Mouse (Mus musculus): ENCODE results near the gene Rsph6a. TPM values are rescaled to one million over a fixed set of nuclear protein-coding genes. Genes with fewer than 3 reads are reported as not detected.
"Not testable (repeated sequence)": the region's sequence is repeated elsewhere in the genome, so short reads cannot be mapped to it uniquely, and the experiment has no call there.

The Rsph6a gene
- polyA plus RNA-seq, 1 experiment = 0.38 TPM

DNA sequence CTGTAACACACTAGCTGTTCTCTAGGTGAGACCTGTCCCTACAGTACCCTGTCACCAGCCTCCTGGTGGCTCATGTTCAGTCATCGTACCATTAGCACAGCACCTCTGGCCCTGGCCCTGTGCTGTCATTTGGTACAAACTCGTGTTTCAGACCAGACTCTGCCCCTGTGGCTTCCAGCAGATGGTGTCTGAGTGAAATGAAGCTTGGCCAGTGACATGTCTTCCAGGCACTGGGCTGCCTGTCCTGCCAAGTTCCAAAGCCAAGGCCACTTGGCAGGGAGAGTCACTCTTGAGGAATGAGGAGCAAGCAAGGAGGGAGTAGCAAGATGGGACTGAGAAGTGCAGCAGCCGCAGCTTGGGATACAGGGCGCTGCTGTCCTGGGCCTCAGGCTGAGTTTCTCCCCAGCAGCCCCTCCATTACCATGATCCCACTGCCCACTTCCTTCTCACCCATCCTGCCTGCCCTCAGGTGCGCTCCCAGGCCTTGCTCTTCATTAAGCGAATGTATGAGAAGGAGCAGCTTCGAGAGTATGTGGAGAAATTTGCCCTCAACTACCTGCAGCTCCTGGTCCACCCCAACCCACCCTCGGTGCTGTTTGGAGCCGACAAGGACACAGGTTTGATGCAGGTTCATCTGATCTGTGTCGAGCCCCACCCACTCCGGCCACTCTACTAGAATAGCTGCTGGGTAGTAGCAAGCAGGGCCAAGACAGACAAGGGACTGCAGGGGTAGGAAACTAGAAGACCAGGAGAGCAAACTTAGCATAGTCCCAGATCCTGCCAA, 8.0 kb upstream of the Rsph6a start:
- DNase-seq (ENCODE audit: low read depth) = no peak

DNA sequence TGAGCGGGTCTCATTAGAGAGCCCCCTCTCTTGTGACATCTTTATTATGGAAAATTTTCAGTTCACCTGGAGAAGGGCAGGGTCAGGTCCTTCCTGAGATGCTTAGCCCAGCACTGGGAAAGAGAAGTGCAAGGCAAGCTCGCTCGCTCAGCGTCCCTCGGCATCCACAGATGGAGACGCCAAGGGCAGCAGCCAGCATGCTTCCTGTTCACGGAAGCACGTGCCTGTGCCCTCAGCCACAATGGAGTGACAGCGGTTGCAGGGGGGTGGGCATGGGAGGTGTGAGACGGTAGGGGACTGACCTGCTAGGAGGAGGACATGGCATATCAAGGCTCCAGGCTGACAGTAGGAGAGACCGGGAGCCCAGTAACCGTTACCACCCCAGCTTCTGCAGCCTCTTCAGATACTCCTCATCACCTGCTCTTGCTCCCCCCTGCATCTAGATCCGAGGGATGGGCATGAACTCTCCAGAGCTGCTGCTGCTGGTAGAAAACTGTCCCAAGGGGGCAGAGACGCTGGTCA, 6.4 kb upstream of the Rsph6a start:
- no peak for DNase-seq (ENCODE audit: low read depth)

DNA sequence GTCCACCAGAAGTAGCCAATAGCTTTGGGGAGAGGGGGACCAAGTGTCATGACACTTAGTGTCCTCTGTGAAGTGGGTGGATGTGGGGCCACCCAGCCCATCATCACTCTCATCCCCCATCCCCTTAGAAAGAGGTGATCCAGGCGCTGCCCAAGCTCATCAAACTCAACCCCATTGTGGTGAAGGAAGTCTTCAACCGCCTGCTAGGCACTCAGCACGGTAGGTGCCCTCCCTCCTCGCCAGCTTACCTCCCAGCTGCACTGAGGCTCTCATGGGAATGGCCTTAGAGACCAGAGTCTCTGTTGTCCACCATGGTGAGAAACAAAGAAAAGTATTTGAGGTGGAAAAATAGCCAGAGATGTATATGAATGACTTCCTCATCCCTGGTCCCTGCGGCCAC, 5.2 kb upstream of the Rsph6a start:
- DNase-seq (ENCODE audit: low read depth) = no peak

DNA sequence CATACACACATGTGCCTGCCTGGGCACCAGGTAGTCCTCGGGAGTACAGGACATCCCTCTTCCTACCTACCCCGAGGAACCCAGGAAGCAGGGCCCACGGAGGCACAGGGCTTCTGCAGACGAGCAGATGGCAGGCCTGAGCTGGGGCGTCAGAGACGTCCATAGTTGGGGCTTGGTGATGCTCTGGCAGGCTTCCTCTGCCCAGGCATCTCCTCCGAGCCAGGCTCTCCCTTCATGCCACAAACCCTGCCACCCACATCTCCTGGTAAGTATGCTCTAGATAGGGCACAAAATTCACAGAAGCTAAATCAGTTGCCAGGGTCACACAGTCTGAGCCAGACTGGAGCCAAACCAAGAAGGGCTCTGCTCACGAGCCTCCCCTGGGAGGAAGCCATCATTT, 4.3 kb upstream of the Rsph6a start:
- no peak for DNase-seq (ENCODE audit: low read depth)

DNA sequence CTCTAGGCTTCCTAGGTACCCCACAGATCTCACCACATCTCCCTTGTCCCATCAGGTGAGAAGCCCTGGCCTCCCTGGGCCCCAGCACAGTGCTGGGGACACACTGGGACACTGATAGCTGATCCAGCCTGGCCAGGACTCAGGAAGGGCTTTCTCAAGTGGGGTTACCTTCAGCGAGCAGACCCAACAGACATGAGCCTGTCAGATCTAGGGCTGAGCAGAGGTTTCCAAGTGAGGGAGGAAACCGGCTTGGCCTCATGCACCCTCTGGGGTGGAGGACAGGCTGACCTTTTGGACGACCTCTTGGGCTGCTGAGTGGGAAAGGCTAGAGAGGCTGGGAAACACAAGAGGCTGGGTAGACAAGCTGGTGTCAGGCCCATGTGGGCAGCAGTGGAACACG, 3.3 kb upstream of the Rsph6a start:
- DNase-seq (ENCODE audit: low read depth) = no peak

DNA sequence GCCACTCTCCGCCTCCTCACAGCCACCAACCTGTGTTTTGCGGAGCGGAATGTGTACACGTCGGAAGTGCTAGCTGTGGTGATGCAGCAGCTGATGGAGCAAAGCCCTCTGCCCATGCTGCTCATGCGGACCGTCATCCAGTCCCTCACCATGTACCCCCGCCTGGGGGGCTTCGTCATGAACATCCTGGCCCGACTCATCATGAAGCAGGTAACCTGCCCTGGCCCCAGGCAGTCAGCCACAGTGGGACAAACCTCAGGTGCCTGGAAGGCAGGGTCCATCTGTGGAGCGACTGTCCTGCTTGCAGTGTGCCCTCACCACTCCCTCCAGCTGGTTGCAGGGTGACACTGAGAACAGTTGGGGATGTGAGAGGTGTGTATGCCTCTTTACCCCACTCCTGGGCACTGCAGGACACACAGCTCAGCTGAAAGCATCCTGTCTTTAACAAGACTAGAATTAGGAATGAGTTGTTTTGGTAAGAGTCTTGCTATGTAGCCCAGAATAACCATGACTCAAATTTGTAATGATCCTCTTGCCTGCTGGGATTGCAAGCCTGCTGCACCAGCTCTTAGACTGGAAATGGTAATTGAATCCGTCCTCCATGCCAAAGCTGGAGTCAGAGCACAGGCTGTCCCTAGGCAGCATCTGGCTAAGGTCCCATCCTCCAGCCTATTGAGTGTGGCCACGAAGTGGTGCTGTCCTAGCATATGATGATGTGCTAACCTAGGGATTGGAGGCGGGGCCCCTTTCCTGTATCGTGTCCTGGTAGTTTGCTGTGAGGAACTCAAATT, 1.9 kb upstream of the Rsph6a start:
- no peak for DNase-seq (ENCODE audit: low read depth)

DNA sequence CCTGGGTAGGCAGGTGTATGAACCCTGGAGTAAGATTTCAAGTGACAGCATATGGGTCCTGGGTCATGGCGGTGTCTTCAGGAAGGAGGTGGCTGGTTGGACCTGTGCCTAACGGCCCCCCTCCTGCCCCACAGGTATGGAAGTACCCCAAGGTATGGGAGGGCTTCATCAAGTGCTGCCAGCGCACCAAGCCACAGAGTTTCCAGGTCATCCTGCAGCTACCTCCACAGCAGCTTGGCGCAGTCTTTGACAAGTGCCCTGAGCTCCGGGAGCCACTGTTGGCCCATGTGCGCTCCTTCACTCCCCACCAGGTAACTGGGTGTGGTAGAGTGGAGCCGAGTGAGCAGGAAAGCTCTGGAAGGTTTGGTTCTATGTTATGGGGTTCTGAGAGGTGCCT, 1.4 kb upstream of the Rsph6a start:
- no peak for DNase-seq (ENCODE audit: low read depth)

DNA sequence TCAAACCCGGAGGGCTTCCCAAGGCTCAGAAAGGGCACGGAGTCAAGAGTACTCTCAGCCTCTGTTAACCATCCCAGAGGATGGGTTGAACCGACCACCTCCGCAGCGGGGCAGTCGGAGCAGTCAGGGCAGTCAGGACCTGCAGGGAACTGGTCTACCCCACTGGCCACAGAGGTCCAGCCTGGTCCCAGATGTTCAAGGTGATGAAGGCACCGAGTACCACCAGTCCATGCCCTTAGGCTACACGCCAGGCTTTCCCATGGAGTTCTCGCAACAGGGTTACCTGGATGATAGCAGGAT, 237 bp downstream of the Rsph6a start:
- DNase-seq (ENCODE audit: low read depth) = no peak

DNA sequence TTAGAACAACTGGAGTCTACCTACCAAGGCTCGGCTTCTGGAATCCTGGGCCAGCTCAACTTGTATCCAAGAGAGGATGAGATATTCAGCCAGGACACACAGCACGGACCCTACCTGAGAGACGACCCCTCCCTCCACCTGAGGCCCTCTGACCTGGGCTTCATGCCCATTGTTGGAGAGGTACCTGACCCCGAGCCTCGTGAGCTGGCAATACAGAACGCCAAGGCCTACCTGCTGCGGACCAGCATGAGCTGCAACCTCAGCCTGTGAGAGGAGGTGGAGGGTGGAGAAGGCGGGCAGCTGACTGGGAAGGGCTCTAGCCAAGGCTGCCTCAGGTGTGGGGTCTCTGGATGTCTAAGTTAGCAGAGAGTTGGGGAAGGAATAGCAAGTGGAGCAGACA, 618 bp downstream of the Rsph6a start:
- DNase-seq (ENCODE audit: low read depth) = no peak

DNA sequence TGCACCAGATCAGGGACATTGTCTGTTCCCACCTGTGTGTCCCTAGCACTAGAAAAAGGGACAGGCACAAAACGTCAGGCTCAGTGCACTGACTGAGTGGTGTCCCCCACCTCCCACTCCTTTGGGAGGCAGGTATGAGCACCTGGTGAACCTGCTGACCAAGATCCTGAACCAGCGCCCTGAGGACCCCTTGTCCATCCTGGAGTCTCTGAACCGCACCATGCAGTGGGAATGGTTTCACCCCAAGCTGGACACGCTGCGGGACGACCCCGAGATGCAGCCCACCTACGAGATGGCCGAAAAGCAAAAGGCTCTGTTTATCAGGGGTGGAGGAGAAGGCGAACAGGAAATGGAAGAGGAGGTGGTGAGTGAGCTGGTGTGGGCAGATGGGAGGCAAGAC, 2.9 kb downstream of the Rsph6a start:
- no peak for DNase-seq (ENCODE audit: low read depth)

DNA sequence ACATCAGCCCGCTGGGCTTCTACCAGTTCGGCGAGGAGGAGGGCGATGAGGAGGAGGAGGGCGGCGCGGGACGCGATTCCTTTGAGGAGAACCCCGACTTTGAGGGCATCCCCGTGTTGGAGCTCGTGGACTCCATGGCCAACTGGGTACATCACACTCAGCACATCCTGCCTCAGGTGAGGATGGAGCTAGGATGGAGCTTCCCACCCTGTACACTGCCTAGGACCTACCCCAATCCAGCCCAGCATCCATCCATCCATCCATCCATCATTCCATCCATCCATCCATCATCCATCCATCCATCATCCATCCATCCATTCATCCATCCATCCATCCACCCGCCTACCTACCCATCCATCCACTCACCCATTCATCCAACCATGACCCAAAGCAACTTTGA, 11.4 kb downstream of the Rsph6a start:
- DNase-seq (ENCODE audit: low read depth) = no peak

DNA sequence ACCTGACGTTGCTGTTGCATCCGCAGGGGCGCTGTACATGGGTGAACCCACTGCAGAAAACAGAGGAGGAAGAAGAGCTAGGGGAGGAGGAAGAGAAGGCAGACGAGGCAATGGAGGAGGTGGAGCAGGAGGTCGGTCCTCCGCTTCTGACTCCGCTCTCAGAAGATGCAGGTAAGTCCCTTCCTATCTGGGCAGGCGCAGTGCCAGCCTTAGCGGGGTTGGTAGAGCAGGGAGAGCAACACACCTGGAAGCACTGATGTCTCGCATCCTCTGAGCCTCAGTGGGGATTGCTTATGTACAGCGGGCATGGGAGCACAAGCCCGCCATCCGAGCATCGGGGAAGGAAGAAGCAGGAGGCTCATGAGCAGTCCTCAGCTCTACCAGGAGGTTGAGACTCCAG, 12.6 kb downstream of the Rsph6a start:
- no peak for DNase-seq (ENCODE audit: low read depth)

DNA sequence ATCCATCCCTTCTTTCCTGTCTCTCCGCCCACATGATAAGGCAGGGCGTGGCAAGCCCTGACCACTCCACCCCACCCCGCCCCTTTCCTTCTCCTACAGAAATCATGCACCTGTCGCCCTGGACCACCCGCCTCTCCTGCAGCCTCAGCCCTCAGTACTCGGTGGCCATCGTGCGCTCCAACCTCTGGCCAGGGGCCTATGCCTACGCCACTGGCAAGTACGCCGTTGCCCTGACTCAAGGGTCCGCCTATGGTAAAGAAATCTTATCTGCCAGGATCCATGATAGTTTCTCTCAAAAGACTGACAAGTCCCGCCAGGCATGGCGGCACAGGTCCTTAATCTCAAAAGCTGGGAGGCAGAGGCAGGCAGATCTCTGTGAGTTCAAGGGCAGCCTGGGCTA, 13.4 kb downstream of the Rsph6a start:
- no peak for DNase-seq (ENCODE audit: low read depth)

DNA sequence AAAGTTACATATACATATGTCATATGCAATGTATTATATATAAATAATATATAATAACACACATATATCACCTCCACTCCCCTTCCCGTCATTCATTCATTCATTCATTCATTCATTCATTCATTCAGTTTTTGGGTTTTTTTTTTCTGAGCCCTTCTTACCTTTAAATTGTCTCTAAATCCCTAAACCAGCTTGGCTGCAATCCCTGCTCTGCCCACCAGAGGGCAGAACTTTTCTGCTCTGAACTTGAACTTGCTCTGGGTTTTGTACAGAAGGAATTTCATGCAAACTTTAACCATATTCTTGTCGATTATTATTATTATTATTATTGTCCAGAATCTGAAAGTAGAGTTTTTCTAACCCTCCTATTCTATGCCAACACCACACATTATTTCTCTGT, 14.2 kb downstream of the Rsph6a start:
- DNase-seq (ENCODE audit: low read depth) = no peak

DNA sequence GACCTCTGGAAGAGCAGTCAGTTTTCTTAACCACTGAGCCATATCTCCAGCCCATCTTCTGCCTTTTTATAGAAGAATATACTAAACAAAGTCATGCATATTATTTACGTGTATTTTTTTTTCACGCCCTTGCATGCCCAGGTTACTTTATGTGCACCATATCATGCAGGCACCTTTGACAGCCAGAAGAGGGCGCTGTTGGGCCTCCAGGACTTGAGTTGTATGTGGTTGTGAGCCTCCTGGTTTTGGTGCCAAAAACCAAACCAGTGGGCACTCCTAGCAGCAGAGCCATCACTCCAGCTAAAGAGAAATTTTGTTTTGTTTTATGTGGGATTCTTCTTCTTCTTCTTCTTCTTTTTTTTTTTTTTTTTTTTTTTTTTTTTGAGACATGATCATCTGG, 15.0 kb downstream of the Rsph6a start:
- no peak for DNase-seq (ENCODE audit: low read depth)

DNA sequence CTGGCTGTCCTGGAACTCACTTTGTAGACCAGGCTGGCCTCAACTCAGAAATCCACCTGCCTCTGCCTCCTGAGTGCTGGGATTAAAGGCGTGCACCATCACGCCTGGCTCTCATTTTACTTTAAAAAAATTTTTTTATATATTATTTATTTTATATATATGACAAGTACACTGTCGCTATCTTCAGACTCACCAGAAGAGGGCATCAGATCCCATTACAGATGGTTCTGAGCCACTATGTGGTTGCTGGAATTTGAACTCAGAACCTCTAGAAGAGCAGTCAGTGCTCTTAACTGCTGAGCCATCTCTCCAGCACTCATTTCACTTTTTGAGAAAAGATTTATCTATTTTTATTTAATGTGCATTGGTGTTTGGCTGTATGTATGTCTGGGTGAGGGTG, 16.5 kb downstream of the Rsph6a start:
- not testable (repeated sequence) for DNase-seq (ENCODE audit: low read depth)

DNA sequence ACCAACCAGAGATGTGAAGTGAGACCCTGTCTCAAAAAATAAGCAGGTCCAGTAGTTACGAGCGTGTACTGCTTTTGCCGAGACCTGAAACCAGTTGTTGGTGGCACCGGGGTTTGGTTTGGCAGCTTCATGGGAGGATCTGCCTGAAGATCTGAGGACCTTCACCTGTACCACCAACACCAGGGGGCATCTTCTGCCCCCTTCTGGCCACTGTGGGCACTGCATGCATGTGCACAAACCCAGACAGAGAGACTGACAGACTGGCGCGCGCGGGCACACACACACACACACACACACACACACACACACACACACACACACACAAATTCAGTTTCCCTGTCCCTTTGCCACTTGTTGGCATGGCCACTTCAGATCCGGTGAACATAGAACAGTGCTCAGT, 19.0 kb downstream of the Rsph6a start:
- DNase-seq (ENCODE audit: low read depth) = no peak

DNA sequence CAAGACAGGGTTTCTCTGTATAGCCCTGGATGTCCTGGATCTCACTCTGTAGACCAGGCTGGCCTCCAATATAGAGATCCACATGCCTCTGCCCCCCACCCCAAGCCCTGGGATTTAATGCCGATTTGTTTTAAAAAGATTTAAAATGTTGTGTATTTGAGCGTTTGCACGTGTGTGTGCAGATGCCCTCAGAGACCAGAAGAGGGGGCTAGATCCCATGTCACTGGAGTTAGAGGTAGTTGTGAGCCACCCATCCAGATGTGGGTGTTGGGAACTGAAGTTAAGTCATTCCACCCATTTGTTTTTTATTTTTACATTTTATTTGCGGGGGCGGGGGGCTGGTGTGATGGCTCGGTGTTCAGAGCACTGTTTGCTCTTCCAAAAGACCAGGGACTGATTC, 20.0 kb downstream of the Rsph6a start:
- DNase-seq (ENCODE audit: low read depth) = no peak

DNA sequence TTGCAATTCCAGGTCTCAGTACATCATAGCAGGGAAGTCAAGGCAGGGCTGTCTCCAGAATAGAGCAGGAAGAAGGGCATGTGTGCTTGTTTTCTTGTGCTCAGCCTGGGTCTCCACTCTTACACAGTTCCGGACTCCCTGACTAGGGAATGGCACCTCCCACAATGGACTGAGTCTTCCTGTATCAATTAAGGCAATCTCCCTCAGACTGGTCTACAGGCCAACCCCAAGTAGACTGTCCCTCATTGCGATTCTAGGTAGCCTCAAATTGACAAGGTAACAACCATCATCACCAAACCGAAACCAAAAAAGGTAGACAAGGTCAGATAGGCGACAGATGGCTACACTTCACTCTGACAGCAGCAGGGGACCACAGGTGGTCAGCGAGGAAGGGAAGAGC, 20.7 kb downstream of the Rsph6a start:
- no peak for DNase-seq (ENCODE audit: low read depth)

DNA sequence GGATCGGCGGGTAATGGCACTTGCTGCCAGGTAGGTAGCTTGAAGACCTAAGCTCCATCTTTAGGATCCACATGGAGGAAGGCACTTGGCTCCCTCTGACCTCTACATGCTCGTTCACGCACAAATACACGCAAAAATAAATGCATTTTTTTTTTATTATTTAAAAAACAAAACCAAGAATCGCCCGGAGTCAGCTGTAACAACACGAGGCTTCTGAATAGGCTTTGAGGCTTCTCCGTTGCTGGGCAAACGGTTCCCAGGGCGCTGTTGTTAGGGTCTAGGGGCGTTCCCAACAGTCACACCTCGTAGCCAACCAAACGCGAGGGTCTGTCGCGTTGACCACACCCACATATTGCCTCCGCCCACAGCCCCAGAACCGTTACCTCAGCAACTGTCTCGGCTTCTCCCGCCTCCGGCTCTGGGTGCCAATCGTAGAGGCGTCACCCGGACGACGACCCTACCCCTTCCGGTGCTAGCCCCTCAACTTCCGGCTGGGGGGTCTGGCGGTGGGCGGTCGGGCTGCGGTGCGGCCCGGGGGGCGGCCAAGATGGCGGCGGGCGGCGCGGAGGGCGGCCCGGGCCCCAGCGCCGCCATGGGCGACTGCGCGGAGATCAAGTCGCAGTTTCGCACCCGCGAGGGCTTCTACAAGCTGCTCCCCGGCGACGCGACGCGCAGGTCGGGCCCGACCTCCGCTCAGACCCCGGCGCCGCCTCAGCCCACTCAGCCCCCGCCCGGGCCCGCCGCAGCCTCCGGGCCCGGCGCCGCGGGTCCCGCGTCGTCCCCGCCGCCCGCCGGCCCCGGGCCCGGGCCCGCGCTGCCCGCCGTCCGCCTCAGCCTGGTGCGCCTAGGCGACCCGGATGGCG, 21.5 kb downstream of the Rsph6a start, which contains the start of gene Dmwd:
Gene Dmwd, plus strand, starts transcription at position 505 of the 863 bp plus-strand sequence.
- no peak for DNase-seq (ENCODE audit: low read depth)

DNA sequence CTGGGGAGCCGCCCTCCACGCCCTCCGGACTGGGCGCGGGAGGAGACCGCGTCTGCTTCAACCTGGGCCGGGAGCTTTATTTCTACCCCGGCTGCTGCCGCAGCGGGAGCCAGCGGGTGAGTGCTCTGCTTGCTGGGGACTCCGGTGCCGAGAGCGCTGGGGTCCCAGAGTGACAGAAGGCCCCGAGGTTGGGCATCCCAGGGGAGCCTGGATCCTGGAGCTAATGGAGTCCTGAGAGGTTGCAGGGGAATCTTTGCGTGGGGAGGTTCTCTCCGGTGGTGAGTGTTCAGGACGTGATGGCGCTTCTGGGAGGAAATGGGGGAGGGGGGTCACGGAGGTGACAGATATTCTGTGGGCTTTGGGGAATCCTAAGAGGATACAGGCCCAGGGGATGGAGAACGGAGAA, 22.1 kb downstream of the Rsph6a start:
- no peak for DNase-seq (ENCODE audit: low read depth)

DNA sequence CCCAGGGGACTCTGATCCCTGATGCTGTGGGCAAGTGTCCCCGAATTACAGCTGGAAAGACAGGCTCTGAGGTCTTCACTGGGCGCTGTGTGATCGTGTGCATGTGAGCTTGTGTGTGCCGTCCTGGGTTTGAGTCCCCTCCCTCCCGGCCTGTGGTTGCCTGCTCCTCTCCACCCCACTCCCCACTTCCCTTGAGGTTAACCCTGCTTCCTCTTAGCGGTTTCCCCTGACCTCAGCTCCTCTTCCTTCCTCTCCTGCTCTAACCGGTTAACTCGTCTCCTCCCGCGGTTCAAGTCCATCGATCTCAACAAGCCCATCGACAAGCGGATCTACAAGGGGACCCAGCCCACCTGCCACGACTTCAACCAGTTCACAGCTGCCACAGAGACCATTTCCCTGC, 23.3 kb downstream of the Rsph6a start:
- no peak for DNase-seq (ENCODE audit: low read depth)

All from gonadal fat pad, adult 2 months (tissue).